Mouse (Mus musculus) kidney, postnatal 10 days (tissue): ENCODE measurements at regions not wholly inside any gene's neighbourhood (a gene's known extent, or its start where the extent isn't known, plus 50 kb on each side); places are given as distances from the start of the nearest gene placed in this dataset.

Experiments
- DNase-seq: peaks from one replicate; pipeline ENCODE4 v3.0.0; 2021; ENCODE audit warnings: mixed read lengths

DNA sequence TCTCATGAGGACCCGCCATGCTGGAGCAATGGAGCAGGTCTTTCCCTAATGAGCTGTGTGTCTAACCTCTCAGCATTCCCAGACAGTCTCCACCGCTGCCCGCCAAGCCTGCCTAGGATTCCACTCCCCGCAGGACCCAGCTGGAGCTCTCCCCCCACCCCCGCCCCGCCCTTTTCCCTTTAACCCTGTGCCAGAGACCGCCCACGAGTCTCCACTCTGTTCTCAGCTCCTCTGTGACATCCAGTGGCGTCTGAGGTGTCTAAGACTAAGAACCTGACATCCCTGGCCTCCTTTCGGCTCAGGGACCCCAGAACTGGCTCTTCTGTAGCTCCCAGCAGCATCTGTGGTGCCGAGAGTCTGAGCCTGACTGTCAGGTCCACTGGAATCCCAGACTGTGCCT lies 50.9 kb upstream of the Tpp2 start:
- no peak for DNase-seq

DNA sequence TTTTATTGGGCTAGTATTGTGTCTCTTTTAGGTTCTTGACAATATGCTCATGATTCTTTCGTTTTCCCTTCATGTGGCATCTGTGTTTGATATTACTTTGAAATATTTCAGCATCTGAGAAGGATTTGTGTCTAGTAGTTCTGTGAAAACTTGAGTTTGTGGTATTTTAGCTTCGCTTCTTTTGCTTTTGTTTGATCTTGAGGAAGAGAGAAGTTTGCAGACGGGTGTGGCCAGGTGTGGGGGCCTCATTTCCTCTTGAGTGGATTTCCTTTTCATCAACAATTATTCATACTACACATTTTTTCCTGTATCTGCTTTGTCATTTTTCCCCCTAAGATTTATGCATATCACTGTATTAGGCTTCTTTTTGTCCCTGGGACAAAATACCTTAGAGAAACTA lies 52.8 kb upstream of the Uxs1 start:
- DNase-seq = no peak

DNA sequence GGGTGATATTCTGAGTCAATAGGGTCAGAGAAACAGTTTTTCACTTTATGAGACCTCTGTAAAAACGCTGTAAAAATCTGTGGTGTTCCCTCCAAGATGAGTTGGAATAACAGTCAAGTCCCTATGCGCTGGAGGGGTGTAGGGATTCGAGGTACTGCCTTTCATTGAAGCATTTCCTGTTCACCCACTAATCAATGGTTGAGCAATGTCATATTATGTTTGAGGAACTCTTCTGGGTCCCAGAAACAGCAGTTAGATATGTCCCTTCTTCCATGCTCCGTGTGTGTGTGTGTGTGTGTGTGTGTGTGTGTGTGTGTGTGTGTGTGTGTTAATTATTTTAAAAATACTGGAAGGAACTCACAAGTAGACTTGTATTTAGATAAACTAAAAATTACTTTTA lies 52.3 kb upstream of the Uxs1 start:
- DNase-seq = no peak

DNA sequence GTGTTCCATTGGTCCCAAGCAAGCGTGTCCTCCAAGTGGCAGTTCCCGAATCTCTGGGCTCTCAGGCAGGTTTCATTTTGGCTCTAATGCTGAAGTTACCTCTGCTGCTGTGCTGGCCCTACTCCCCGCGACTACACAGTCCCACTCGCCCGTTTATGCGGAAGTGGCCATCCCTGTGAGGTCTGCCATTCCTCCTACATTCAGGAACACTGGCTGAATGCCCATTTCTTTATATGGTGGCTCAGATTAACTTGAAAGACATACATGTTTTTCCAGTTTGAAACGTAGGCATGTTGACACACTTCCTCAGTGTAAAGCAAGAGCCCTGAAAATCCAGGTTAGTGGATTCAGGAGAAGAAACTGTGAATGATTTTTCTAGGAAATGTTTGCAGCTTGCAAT lies 51.6 kb upstream of the Uxs1 start:
- DNase-seq = no peak

DNA sequence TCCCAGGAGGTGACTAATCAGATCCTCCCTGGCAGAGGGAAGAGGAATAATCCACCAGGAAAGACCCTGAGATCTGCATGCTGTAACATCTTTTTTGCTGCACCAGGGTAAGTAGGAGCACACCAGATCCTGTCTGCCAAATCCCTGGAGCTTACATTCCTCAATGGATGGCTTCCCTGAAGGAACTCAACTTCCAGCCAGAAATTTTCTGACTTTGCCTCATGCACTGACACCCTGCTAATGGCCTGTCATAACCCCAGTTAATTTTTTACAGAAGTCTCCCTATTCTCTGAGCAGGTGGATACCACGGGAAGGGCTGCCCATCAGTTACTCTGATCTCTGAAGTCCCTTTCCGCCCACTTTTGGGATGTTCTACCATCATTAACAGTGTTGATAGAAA lies 50.6 kb upstream of the Uxs1 start:
- peak; percentile 13 for DNase-seq

DNA sequence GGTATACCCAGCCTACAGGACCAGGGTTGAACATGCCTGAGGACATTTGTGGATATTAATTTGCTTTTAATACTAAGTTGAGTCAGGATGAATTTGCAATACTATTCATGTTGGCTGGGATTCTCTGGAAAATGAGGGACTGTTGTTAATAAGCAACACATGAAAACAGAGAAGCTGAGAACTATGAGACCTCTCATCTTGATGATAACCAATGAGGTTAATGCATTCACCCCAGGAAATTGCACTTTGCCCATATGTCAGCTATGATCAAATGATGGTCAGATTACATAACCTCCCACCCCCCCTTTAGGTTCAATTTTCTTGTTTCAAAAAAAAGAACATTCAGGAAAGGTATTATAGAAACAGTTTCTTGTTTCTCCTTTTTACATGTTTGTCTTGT lies 50.1 kb upstream of the Uxs1 start:
- DNase-seq = no peak
